Mouse (Mus musculus) midbrain, embryonic 14.5 days (tissue): ENCODE measurements around the gene Prkg1. TPM values are rescaled to one million over a fixed set of nuclear protein-coding genes. Genes with fewer than 3 reads are reported as not detected.

Source experiments
- ATAC-seq: fragments of 200-750 bp; cut with Nextera tagmentation; 2 replicates; pipeline ENCODE4 v1.8.0; 2017; ENCODE audit warnings: moderate number of reproducible peaks, moderate library complexity; ENCODE audit not compliant: low FRiP score, low TSS enrichment
- DNase-seq: peaks from one replicate; pipeline ENCODE4 v3.0.0-alpha.2; 2015
- H3K27ac ChIP-seq: fragments of 300-500 bp; sonication (generic); replicated peaks from 2 replicates; pipeline ENCODE4 v1.5.1; 2014; ENCODE audit warnings: mild to moderate bottlenecking, low read depth, low read length, moderate library complexity
- H3K27me3 ChIP-seq: fragments of 300-500 bp; sonication (generic); 2 replicates; pipeline ENCODE4 v1.6.1; 2014; ENCODE audit warnings: low read length, control low read depth, mixed read lengths; ENCODE audit not compliant: control insufficient read depth, insufficient read depth
- H3K36me3 ChIP-seq: fragments of 300-500 bp; sonication (generic); 2 replicates; pipeline ENCODE4 v1.6.1; 2014; ENCODE audit warnings: low read length, control low read depth; ENCODE audit not compliant: control insufficient read depth, insufficient read depth
- H3K4me1 ChIP-seq: fragments of 300-500 bp; sonication (generic); 2 replicates; pipeline ENCODE4 v1.6.1; 2014; ENCODE audit warnings: mild to moderate bottlenecking, antibody characterized with exemption, low read length, control low read depth; ENCODE audit not compliant: control insufficient read depth, insufficient read depth
- H3K4me2 ChIP-seq: fragments of 300-500 bp; sonication (generic); 2 replicates; pipeline ENCODE4 v1.6.1; 2014; ENCODE audit warnings: mild to moderate bottlenecking, low read length, moderate library complexity
- H3K4me3 ChIP-seq: fragments of 300-500 bp; sonication (generic); replicated peaks from 2 replicates; pipeline ENCODE4 v1.5.1; 2014; ENCODE audit warnings: low read depth, low read length
- H3K9ac ChIP-seq: fragments of 300-500 bp; sonication (generic); replicated peaks from 2 replicates; pipeline ENCODE4 v1.6.1; 2014; ENCODE audit warnings: mild to moderate bottlenecking, low read length, moderate library complexity
- H3K9me3 ChIP-seq: fragments of 300-500 bp; sonication (generic); 2 replicates; pipeline ENCODE4 v1.6.1; 2016; ENCODE audit warnings: low read length, control low read depth, mixed read lengths; ENCODE audit not compliant: control insufficient read depth
- WGBS: fragments of 180-500 bp; shearing (Covaris S2); extraction: QIAGEN DNeasy Blood & Tissue Kit; methylation state at CpG from one replicate; pipeline ENCODE4 v1.1.7; 2014; 5-methylcytosine and 5-hydroxymethylcytosine counted together
- polyA plus RNA-seq: library from polyadenylated mRNA; unstranded; fragments of >200 nt; fragmentation: Nextera tagmentation; extraction: Ambion mirVana; gene quantifications from 2 replicates; pipeline ENCODE4 v1.2.1, GENCODE M21; 2014

Prkg1 gene
- polyA plus RNA-seq, 1 experiment from 2014 or later, result 3.9 TPM

GRCm38 (mm10) chr19:31424319-31424718 is 340.5 kb downstream of the Prkg1 start:
- ATAC-seq (no peak), DNase-seq (peak; percentile 7)
- Histone ChIP-seq H3K4me3 (no peak overlapping the region), H3K36me3 (no peaks in the 10 kb centered on the region), H3K27me3 (no peaks in the 10 kb centered on the region), H3K9me3 (no peaks in the 10 kb centered on the region), H3K4me2 (no peak overlapping the region), H3K27ac (no peak overlapping the region), H3K4me1 (no peaks in the 10 kb centered on the region), H3K9ac (no peak overlapping the region)
- WGBS, result 78% methylated on average over 5 of the region's 5 CpGs

- H3K9me3 ChIP-seq, result no peaks in the 10 kb centered on the region
- no peak for DNase-seq
- no peak overlapping the region for H3K9ac ChIP-seq
- H3K4me1 ChIP-seq, result no peaks in the 10 kb centered on the region
- H3K36me3 ChIP-seq, result no peaks in the 10 kb centered on the region
- no peaks in the 10 kb centered on the region for H3K27me3 ChIP-seq
- no peak for ATAC-seq
- H3K4me3 ChIP-seq, result no peak overlapping the region
- H3K27ac ChIP-seq, result no peak overlapping the region
- H3K4me2 ChIP-seq, result no peak overlapping the region
- WGBS, result 90% methylated on average over 7 of the region's 7 CpGs
These were observed 351.3 kb downstream of the Prkg1 start for GRCm38 (mm10) chr19:31413571-31413970.

- no peak overlapping the region for H3K4me3 ChIP-seq
- H3K9ac ChIP-seq, result no peak overlapping the region
- DNase-seq (no peak), ATAC-seq (no peak)
- no peak overlapping the region for H3K27ac ChIP-seq
- H3K4me2 ChIP-seq, result no peak overlapping the region
- H3K27me3 ChIP-seq, result no peaks in the 10 kb centered on the region
- H3K4me1 ChIP-seq, result no peaks in the 10 kb centered on the region
- no peaks in the 10 kb centered on the region for H3K9me3 ChIP-seq
- no peaks in the 10 kb centered on the region for H3K36me3 ChIP-seq
- WGBS, result 93% methylated on average over 1 of the region's 1 CpGs
These were observed 368.7 kb downstream of the Prkg1 start for GRCm38 (mm10) chr19:31396096-31396495.

- H3K4me2 ChIP-seq, result no peak overlapping the region
- no peaks in the 10 kb centered on the region for H3K9me3 ChIP-seq
- H3K4me1 ChIP-seq, result 0 out of 2 replicates have a peak, but pooled peaks cover 2% of the 10 kb centered on the region
- H3K36me3 ChIP-seq, result no peaks in the 10 kb centered on the region
- ATAC-seq (no peak), DNase-seq (no peak)
- WGBS, result 86% methylated on average over 3 of the region's 3 CpGs
- H3K27me3 ChIP-seq, result no peaks in the 10 kb centered on the region
- H3K4me3 ChIP-seq, result no peak overlapping the region
- no peak overlapping the region for H3K9ac ChIP-seq
- no peak overlapping the region for H3K27ac ChIP-seq
These were observed 379.5 kb downstream of the Prkg1 start for GRCm38 (mm10) chr19:31385353-31385752.

DNA sequence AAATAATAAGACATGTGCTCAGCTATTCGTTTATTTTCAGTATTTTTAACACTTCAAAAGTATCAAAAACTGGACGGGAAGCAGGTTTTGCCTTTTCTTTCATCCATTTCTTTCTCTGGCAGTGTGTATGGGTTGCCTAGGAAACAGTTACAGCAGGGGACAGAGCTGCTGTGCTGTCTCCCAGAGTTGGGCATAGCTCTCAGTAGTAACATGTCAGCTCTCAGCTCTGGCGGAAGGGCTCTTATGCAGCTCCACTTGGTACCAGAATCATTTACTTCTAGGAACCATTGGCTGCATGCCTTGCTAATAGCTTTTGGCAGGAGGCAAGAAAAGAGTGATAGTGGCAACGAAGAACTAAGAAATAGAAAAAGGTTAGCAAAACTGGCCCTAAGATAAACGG is 381.0 kb downstream of the Prkg1 start:
- 51% methylated on average over 5 of the region's 5 CpGs for WGBS
- Histone ChIP-seq H3K27ac (no peak overlapping the region), H3K4me1 (0 out of 2 replicates have a peak, but pooled peaks cover 2% of the 10 kb centered on the region), H3K36me3 (no peaks in the 10 kb centered on the region), H3K4me3 (no peak overlapping the region), H3K4me2 (no peak overlapping the region), H3K9me3 (no peaks in the 10 kb centered on the region), H3K9ac (no peak overlapping the region), H3K27me3 (no peaks in the 10 kb centered on the region)
- DNase-seq (peak; percentile 67), ATAC-seq (peak; percentile 64; the same call in 1 of the 2 replicates)

- Histone ChIP-seq H3K9ac (no peak overlapping the region), H3K9me3 (no peaks in the 10 kb centered on the region)
- 83% methylated on average over 1 of the region's 1 CpGs for WGBS
These were observed 394.7 kb downstream of the Prkg1 start for GRCm38 (mm10) chr19:31370106-31370505.

GRCm38 (mm10) chr19:31369116-31369515 is 395.7 kb downstream of the Prkg1 start:
- 87% methylated on average over 1 of the region's 1 CpGs for WGBS
- H3K36me3 ChIP-seq, result no peaks in the 10 kb centered on the region
- H3K27ac ChIP-seq, result no peak overlapping the region
- ATAC-seq (no peak), DNase-seq (no peak)
- H3K4me2 ChIP-seq, result no peak overlapping the region
- no peaks in the 10 kb centered on the region for H3K9me3 ChIP-seq
- H3K9ac ChIP-seq, result no peak overlapping the region
- H3K4me3 ChIP-seq, result no peak overlapping the region
- H3K27me3 ChIP-seq, result no peaks in the 10 kb centered on the region
- H3K4me1 ChIP-seq, result no peaks in the 10 kb centered on the region

More at GRCm38 (mm10) chr19:31370106-31370505, 394.7 kb downstream of the Prkg1 start:
- H3K36me3 ChIP-seq, result no peaks in the 10 kb centered on the region
- H3K27ac ChIP-seq, result no peak overlapping the region
- DNase-seq (no peak), ATAC-seq (no peak)
- H3K4me2 ChIP-seq, result no peak overlapping the region
- H3K4me3 ChIP-seq, result no peak overlapping the region
- no peaks in the 10 kb centered on the region for H3K27me3 ChIP-seq
- no peaks in the 10 kb centered on the region for H3K4me1 ChIP-seq

DNA sequence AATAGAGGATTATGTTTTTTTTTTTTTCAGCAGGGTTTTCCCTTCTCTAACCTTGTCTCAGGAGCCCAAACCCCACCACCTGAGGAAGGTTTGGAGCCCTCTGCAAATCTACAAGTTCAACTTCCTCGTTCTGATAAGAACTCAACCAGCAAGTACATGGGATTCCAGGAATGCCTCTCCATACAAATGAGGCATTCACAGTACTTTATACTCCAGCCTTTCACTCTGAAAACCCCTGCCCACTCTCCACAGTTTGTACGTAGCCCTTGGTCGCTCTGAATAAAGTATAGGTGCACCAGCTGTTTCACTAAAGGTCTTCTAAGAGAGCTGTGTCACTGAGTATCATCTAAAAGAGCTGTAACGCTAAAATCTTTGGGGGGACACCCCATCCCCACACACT is 402.8 kb downstream of the Prkg1 start:
- Histone ChIP-seq H3K4me2 (no peak overlapping the region), H3K9ac (no peak overlapping the region), H3K36me3 (no peaks in the 10 kb centered on the region), H3K4me1 (no peaks in the 10 kb centered on the region), H3K27me3 (no peaks in the 10 kb centered on the region), H3K27ac (no peak overlapping the region), H3K4me3 (no peak overlapping the region), H3K9me3 (no peaks in the 10 kb centered on the region)
- 86% methylated on average over 4 of the region's 4 CpGs for WGBS
- DNase-seq, result no peak
- ATAC-seq, result no peak

- H3K27ac ChIP-seq, result no peak overlapping the region
These were observed 403.3 kb downstream of the Prkg1 start for GRCm38 (mm10) chr19:31361575-31361974.

More at GRCm38 (mm10) chr19:31361575-31361974, 403.3 kb downstream of the Prkg1 start:
- no peaks in the 10 kb centered on the region for H3K4me1 ChIP-seq
- H3K9ac ChIP-seq, result no peak overlapping the region
- H3K4me2 ChIP-seq, result no peak overlapping the region
- WGBS, result 80% methylated on average over 5 of the region's 5 CpGs
- ATAC-seq (no peak), DNase-seq (no peak)
- H3K9me3 ChIP-seq, result no peaks in the 10 kb centered on the region
- no peaks in the 10 kb centered on the region for H3K27me3 ChIP-seq
- no peak overlapping the region for H3K4me3 ChIP-seq
- H3K36me3 ChIP-seq, result no peaks in the 10 kb centered on the region
